Mouse (Mus musculus) C2C12 (cell line): ENCODE data around the gene Pfkfb3.

Experiments
- CEBPB ChIP-seq: IDR thresholded peaks from one replicate; pipeline ENCODE4 v1.6.1; 2011; ENCODE audit warnings: low read depth, mild to moderate bottlenecking, control low read depth, moderate library complexity
- CTCF ChIP-seq: IDR thresholded peaks from one replicate; pipeline ENCODE4 v1.5.1; 2011; ENCODE audit not compliant: control insufficient read depth, insufficient read depth, insufficient read length
- MAX ChIP-seq: IDR thresholded peaks from one replicate; pipeline ENCODE4 v1.6.1; 2011; ENCODE audit warnings: mild to moderate bottlenecking, control low read depth
- MYOG ChIP-seq: IDR thresholded peaks from one replicate; pipeline ENCODE4 v1.6.1; 2011; ENCODE audit not compliant: control insufficient read depth, insufficient read length; ENCODE audit errors: extremely low read depth

- TF ChIP-seq CTCF (no peak), MYOG (no peak), CEBPB (no peak), MAX (no peak)
Measured at GRCm38 (mm10) chr2:11441864-11442263, 112.0 kb downstream of the Pfkfb3 start.
